Mouse (Mus musculus): ENCODE measurements around the gene Parn.
"Not testable (repeated sequence)": the region's sequence is repeated elsewhere in the genome, so short reads cannot be mapped to it uniquely, and the experiment has no call there.

GRCm38 (mm10) chr16:13670896-13671295, 2.9 kb upstream of the Parn start:
- TF ChIP-seq CTCF, POLR2A (IDR thresholded peaks at IDR 0.05; ENCODE audit: insufficient read depth, low read depth, low read length): not testable (repeated sequence)

All from olfactory bulb, adult 2 months (tissue).